Mouse (Mus musculus) embryonic facial prominence, embryonic 15.5 days (tissue): ENCODE data around the gene Ccdc18. TPM values are rescaled to one million over a fixed set of nuclear protein-coding genes. Genes with fewer than 3 reads are reported as not detected.
"Not testable (repeated sequence)": the region's sequence is repeated elsewhere in the genome, so short reads cannot be mapped to it uniquely, and the experiment has no call there.

ENCODE experiments used
- ATAC-seq: fragments of 200-750 bp; cut with Nextera tagmentation; 2 replicates; pipeline ENCODE4 v1.8.0; 2017; ENCODE audit warnings: low read depth, moderate TSS enrichment; ENCODE audit not compliant: insufficient number of reproducible peaks, low FRiP score, low TSS enrichment
- H3K27ac ChIP-seq: fragments of 300-500 bp; sonication (generic); replicated peaks from 2 replicates; pipeline ENCODE4 v1.5.1; 2015; ENCODE audit warnings: mild to moderate bottlenecking, inconsistent platforms
- H3K27me3 ChIP-seq: fragments of 300-500 bp; sonication (generic); 2 replicates; pipeline ENCODE4 v1.6.1; 2015; ENCODE audit warnings: inconsistent platforms
- H3K36me3 ChIP-seq: fragments of 300-500 bp; sonication (generic); 2 replicates; pipeline ENCODE4 v1.6.1; 2015; ENCODE audit warnings: mild to moderate bottlenecking, inconsistent platforms
- H3K4me1 ChIP-seq: fragments of 300-500 bp; sonication (generic); 2 replicates; pipeline ENCODE4 v1.6.1; 2015; ENCODE audit warnings: inconsistent platforms
- H3K4me2 ChIP-seq: fragments of 300-500 bp; sonication (generic); replicated peaks from 2 replicates; pipeline ENCODE4 v1.6.1; 2015; ENCODE audit warnings: mild to moderate bottlenecking, inconsistent platforms
- H3K4me3 ChIP-seq: fragments of 300-500 bp; sonication (generic); replicated peaks from 2 replicates; pipeline ENCODE4 v1.5.1; 2015; ENCODE audit warnings: mild to moderate bottlenecking, inconsistent platforms
- H3K9ac ChIP-seq: fragments of 300-500 bp; sonication (generic); 2 replicates; pipeline ENCODE4 v1.6.1; 2015; ENCODE audit warnings: inconsistent platforms
- H3K9me3 ChIP-seq: fragments of 300-500 bp; sonication (generic); replicated peaks from 2 replicates; pipeline ENCODE4 v1.6.1; 2016; ENCODE audit warnings: inconsistent platforms
- WGBS: fragments of 180-500 bp; shearing (Covaris S2); methylation state at CpG from one replicate; pipeline ENCODE4 v1.1.7; 2015; 5-methylcytosine and 5-hydroxymethylcytosine counted together
- polyA plus RNA-seq: library from polyadenylated mRNA; unstranded; fragments of >200 nt; fragmentation: Nextera tagmentation; extraction: Ambion mirVana; gene quantifications from 2 replicates; pipeline ENCODE4 v1.2.1, GENCODE M21; 2015

Gene Ccdc18
- polyA plus RNA-seq, 1 experiment from 2014 or later: 11.0 TPM

GRCm38 (mm10) chr5:108262722-108263121, 130.0 kb downstream of the Ccdc18 start:
- Histone ChIP-seq H3K9me3 (no peaks in the 10 kb centered on the region), H3K4me2 (0 out of 2 replicates have a peak overlapping the region, but pooled peaks have one; percentile 6), H3K27me3 (no peaks in the 10 kb centered on the region), H3K9ac (no peak overlapping the region), H3K4me3 (no peak overlapping the region), H3K4me1 (peaks cover 7% of the 10 kb centered on the region; the same call in 1 of the 2 replicates), H3K36me3 (no peaks in the 10 kb centered on the region), H3K27ac (no peak overlapping the region)
- peak; percentile 60; the same call in 1 of the 2 replicates for ATAC-seq
- WGBS: 17% methylated on average over 4 of the region's 4 CpGs

- WGBS: 81% methylated on average over 1 of the region's 1 CpGs
- H3K27me3 ChIP-seq, H3K9ac ChIP-seq, H3K4me3 ChIP-seq, H3K4me2 ChIP-seq, H3K9me3 ChIP-seq, ATAC-seq, H3K36me3 ChIP-seq, H3K27ac ChIP-seq: not testable (repeated sequence)
- H3K4me1 ChIP-seq: peaks cover 13% of the 10 kb centered on the region
These were observed 131.1 kb downstream of the Ccdc18 start for GRCm38 (mm10) chr5:108263785-108264184.

- peaks cover 28% of the 10 kb centered on the region for H3K4me1 ChIP-seq
These were observed 134.3 kb downstream of the Ccdc18 start for GRCm38 (mm10) chr5:108266990-108267389.

GRCm38 (mm10) chr5:108268127-108269062, 135.7 kb downstream of the Ccdc18 start, which contains the start of gene Dr1:
Gene Dr1, plus strand, starts transcription at chr5:108268897.
- H3K27ac ChIP-seq: peak within 1 kb of the TSS; percentile 95
- H3K36me3 ChIP-seq: no peaks in the 10 kb centered on the region
- no peaks in the 10 kb centered on the region for H3K9me3 ChIP-seq
- peak within 1 kb of the TSS; percentile 76 for H3K4me2 ChIP-seq
- H3K4me1 ChIP-seq: peaks cover 21% of the 10 kb centered on the region
- peak within 1 kb of the TSS; percentile 96 for H3K4me3 ChIP-seq
- peak; percentile 99 for ATAC-seq
- no peaks in the 10 kb centered on the region for H3K27me3 ChIP-seq
- 4% methylated on average over 50 of the region's 55 CpGs for WGBS
- H3K9ac ChIP-seq: peak within 1 kb of the TSS; percentile 96

More at GRCm38 (mm10) chr5:108266990-108267389, 134.3 kb downstream of the Ccdc18 start:
- ATAC-seq: no peak
- H3K9me3 ChIP-seq: no peaks in the 10 kb centered on the region
- H3K4me2 ChIP-seq: no peak overlapping the region
- H3K4me3 ChIP-seq: no peak overlapping the region
- no peak overlapping the region for H3K27ac ChIP-seq
- no peak overlapping the region for H3K9ac ChIP-seq
- no peaks in the 10 kb centered on the region for H3K36me3 ChIP-seq
- no peaks in the 10 kb centered on the region for H3K27me3 ChIP-seq

GRCm38 (mm10) chr5:108269063-108269810, 136.6 kb downstream of the Ccdc18 start:
- Histone ChIP-seq H3K4me1 (peaks cover 21% of the 10 kb centered on the region), H3K4me2 (peak overlapping the region; percentile 76), H3K27ac (peak overlapping the region; percentile 95), H3K27me3 (no peaks in the 10 kb centered on the region), H3K4me3 (peak overlapping the region; percentile 96), H3K9me3 (no peaks in the 10 kb centered on the region), H3K9ac (peak overlapping the region; percentile 96), H3K36me3 (0 out of 2 replicates have a peak, but pooled peaks cover 2% of the 10 kb centered on the region)
- ATAC-seq: peak; percentile 41
- WGBS: under 1% methylated on average over 44 of the region's 44 CpGs

- Histone ChIP-seq H3K4me2 (peak overlapping the region; percentile 76), H3K27ac (no peak overlapping the region), H3K9me3 (no peaks in the 10 kb centered on the region), H3K9ac (peak overlapping the region; percentile 96), H3K36me3 (0 out of 2 replicates have a peak, but pooled peaks cover 2% of the 10 kb centered on the region), H3K4me3 (peak overlapping the region; percentile 96), H3K4me1 (peaks cover 21% of the 10 kb centered on the region), H3K27me3 (no peaks in the 10 kb centered on the region)
- no peak for ATAC-seq
- WGBS: 6% methylated on average over 7 of the region's 7 CpGs
These were observed 137.1 kb downstream of the Ccdc18 start for GRCm38 (mm10) chr5:108269811-108270151.

- Histone ChIP-seq H3K9ac (peak overlapping the region; percentile 96; the same call in 1 of the 2 replicates), H3K36me3 (0 out of 2 replicates have a peak, but pooled peaks cover 2% of the 10 kb centered on the region), H3K27ac (no peak overlapping the region), H3K4me2 (peak overlapping the region; percentile 76), H3K4me1 (peaks cover 21% of the 10 kb centered on the region), H3K9me3 (no peaks in the 10 kb centered on the region), H3K4me3 (peak overlapping the region; percentile 96), H3K27me3 (no peaks in the 10 kb centered on the region)
- no peak for ATAC-seq
- WGBS: 44% methylated on average over 9 of the region's 9 CpGs
These were observed 137.7 kb downstream of the Ccdc18 start for GRCm38 (mm10) chr5:108270415-108270814.

GRCm38 (mm10) chr5:108271345-108271744, 138.7 kb downstream of the Ccdc18 start:
- not testable (repeated sequence) for H3K36me3 ChIP-seq, H3K27ac ChIP-seq, H3K9me3 ChIP-seq, H3K9ac ChIP-seq, ATAC-seq, H3K27me3 ChIP-seq, H3K4me3 ChIP-seq
- H3K4me1 ChIP-seq: peaks cover 21% of the 10 kb centered on the region
- 82% methylated on average over 6 of the region's 6 CpGs for WGBS
- peak overlapping the region; percentile 37; the same call in 1 of the 2 replicates for H3K4me2 ChIP-seq

Other genes starting within 250 kb of the Ccdc18 start
- 63.4 and 65.9 TPM in 2 replicates for gene Rpl5, start 232.4 kb upstream of the Ccdc18 start, polyA plus RNA-seq
- gene Fam69a, start 145.8 kb upstream of the Ccdc18 start, polyA plus RNA-seq: 27.4 and 28.0 TPM in 2 replicates
- gene Mtf2, start 67.2 kb upstream of the Ccdc18 start, polyA plus RNA-seq: 89.3 and 94.2 TPM in 2 replicates
- 34.1 and 38.6 TPM in 2 replicates for gene Tmed5, start 255 bp upstream of the Ccdc18 start, polyA plus RNA-seq
- 39.5 and 41.6 TPM in 2 replicates for gene Dr1, start 136.0 kb downstream of the Ccdc18 start, polyA plus RNA-seq
- 5.4 and 5.9 TPM in 2 replicates for gene Pigg, start 179.7 kb downstream of the Ccdc18 start, polyA plus RNA-seq
- gene Gm42517, start 235.0 kb downstream of the Ccdc18 start, polyA plus RNA-seq: 0.25 and 0.29 TPM in 2 replicates